Mouse (Mus musculus): Measurements from ENCODE around the gene Slc27a4. TPM values are rescaled to one million over a fixed set of nuclear protein-coding genes. Genes with fewer than 3 reads are reported as not detected.
A peak's percentile ranks its signal among the peaks of the same experiment; 100 is the strongest.
"Not testable (repeated sequence)": the region's sequence is repeated elsewhere in the genome, so short reads cannot be mapped to it uniquely, and the experiment has no call there.

The Slc27a4 gene
- total RNA-seq (2017): 6.4 and 8.6 TPM in 2 replicates

DNA sequence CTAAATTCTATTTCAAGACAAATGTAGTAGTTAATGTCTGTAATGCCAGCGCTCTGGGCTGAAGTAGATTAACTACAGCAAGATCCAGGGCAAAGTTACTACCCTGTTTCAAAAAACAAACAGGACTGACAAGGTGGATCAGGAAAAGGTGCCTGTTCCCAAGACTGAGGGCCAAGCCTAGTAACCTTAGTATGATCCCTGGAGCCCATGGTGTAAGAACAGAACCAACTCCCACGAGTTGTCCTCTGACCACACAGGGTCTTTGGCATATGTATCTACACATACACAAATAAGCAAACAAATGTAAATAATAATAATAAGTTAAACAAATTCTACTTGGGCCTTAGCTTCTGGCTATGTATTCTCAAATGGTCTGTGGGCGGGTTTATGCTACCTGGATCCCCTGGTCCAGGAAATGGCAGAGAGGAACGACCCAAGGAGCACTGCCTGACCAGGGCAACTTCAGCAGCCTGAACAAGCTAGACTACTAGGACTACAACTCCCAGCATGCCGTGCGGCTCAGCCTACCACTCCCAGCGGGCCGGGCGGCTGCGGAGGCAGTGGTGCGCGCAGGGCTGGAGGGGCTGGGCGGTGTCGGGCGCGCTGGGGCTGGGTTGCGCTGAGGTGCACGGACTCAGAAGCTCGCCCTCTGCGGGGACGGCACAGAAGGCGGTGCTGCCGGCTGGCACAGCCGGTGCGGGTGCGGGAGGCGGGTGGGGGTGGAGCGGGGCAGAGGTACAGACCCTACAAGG, at the start of gene Slc27a4:
Slc27a4 (plus strand) TSS at position 560 of the 752 bp plus-strand sequence.
- peak; percentile 97 to 99 for ATAC-seq (replicated peaks in 1 of 2; ENCODE audit: insufficient read depth in 1 of 2, low FRiP score in 2 of 2, low TSS enrichment in 1 of 2, low read depth in 1 of 2, poor library complexity in 2 of 2, severe bottlenecking in 2 of 2)

DNA sequence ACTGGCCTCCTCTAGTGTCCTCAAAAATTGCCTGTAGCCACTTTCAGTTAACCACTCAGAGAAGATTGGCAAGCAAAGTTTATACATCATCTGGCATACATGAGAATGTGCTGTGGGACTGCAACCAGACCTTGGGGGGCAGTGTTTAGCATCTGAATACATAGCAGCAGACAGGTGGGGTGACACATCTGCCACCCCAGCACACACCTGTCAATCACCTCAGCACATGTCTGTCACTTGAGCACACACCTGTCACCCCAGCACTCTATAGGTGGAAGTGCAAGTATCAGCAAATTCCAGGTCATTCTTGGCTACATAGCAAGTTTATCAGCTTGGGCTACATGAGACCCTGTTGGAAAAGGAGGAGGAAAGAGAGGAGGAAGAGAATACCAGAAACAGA, 46.7 kb upstream of the Slc27a4 start:
- ATAC-seq (replicated peaks in 1 of 2; ENCODE audit: insufficient read depth in 1 of 2, low FRiP score in 2 of 2, low TSS enrichment in 1 of 2, low read depth in 1 of 2, poor library complexity in 2 of 2, severe bottlenecking in 2 of 2): no peak

DNA sequence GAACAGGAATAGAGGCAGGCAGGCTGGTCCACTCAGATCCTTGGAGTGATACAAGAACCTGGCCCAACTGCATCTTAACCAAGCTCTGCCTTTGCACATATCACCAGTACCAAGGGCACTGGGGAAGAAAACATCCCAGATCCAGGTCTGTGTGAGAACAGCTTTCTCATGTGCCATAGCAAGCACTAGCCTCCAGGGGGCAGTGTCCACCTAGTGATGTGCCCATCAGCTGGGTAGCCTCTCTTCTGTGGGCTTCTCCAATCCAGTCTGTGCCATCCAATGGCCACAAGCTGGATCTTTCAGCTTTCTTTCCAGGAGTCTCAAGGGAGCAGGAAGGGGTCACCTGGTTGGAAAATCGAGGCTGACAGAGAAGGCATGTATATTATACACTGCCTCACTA, 37.6 kb upstream of the Slc27a4 start:
- peak; percentile 81 to 86 for ATAC-seq (replicated peaks in 1 of 2; ENCODE audit: insufficient read depth in 1 of 2, low FRiP score in 2 of 2, low TSS enrichment in 1 of 2, low read depth in 1 of 2, poor library complexity in 2 of 2, severe bottlenecking in 2 of 2)

DNA sequence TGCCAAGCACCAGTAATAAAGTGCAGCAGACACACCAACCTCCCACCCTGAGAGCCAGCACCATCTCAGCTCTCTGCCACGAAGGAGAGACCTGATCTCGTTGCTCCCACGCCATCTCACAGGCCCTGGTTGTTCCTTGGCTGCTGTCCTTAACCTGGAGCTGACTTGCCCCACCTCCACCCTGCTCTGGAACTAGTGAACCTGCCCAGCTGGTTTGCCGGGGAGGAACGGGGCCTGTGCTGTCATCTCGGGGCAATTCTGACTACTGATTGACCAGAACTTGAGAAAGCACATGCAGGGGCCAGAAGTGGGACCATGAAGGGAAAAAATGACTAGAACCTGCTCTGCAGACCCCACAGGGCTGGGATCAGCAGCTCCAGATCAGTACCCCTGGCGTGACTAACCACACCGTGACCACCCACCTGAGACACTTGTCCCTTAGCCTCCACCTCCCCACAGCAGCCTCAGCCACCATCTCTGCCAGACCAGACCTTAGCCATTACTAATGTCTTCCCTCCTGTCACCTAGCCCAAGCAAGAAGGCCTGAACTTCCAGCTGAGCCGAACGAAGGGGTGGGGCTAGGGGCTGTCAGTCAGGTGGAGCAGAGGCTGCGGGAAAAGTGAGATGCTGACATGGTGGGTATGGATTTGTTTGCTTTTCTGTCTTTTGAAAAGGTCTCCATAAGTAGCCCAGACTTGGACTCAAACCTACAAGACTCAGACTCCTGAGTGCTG, 34.3 kb upstream of the Slc27a4 start:
- no peak for ATAC-seq (replicated peaks in 1 of 2; ENCODE audit: insufficient read depth in 1 of 2, low FRiP score in 2 of 2, low TSS enrichment in 1 of 2, low read depth in 1 of 2, poor library complexity in 2 of 2, severe bottlenecking in 2 of 2)

DNA sequence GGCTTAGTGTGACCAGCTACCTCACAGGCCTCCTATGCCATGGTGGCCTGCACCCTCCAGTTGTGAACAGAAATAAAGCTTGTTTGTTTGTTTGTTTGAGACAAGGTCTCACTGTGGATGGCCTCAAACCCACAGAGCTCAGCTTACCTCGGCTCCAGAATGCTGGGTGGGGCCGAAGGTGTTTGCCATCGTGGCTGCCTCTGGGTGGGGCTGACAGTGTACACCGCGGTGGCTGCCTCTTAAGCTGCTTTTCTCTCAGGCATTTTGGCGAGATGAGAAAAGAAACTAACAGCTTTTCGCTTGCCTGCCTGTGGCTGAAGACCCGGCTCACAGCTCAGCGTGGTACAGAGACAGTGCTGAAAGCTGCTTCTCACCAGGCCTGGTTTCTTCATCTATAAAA, 33.5 kb upstream of the Slc27a4 start:
- no peak for ATAC-seq (replicated peaks in 1 of 2; ENCODE audit: insufficient read depth in 1 of 2, low FRiP score in 2 of 2, low TSS enrichment in 1 of 2, low read depth in 1 of 2, poor library complexity in 2 of 2, severe bottlenecking in 2 of 2)

DNA sequence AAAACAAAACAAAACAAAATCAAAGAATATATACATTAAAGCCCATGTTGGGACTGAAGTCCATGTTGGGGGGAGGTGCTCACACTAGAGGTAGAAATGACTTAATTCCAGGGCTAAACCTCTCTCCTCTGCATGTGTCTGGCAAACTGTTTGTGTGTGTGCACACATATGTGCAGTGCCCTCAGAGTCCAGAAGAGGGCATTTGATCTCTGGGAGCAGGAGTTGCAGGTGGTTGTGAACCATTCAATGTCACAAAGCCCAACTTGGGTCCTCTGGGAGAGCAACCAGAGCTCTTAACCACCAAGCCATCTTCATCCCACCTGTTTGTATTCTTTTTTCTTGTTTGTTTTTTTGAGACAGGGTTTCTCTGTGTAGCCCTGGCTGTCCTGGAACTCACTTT, 32.3 kb upstream of the Slc27a4 start:
- ATAC-seq (replicated peaks in 1 of 2; ENCODE audit: insufficient read depth in 1 of 2, low FRiP score in 2 of 2, low TSS enrichment in 1 of 2, low read depth in 1 of 2, poor library complexity in 2 of 2, severe bottlenecking in 2 of 2): no peak

DNA sequence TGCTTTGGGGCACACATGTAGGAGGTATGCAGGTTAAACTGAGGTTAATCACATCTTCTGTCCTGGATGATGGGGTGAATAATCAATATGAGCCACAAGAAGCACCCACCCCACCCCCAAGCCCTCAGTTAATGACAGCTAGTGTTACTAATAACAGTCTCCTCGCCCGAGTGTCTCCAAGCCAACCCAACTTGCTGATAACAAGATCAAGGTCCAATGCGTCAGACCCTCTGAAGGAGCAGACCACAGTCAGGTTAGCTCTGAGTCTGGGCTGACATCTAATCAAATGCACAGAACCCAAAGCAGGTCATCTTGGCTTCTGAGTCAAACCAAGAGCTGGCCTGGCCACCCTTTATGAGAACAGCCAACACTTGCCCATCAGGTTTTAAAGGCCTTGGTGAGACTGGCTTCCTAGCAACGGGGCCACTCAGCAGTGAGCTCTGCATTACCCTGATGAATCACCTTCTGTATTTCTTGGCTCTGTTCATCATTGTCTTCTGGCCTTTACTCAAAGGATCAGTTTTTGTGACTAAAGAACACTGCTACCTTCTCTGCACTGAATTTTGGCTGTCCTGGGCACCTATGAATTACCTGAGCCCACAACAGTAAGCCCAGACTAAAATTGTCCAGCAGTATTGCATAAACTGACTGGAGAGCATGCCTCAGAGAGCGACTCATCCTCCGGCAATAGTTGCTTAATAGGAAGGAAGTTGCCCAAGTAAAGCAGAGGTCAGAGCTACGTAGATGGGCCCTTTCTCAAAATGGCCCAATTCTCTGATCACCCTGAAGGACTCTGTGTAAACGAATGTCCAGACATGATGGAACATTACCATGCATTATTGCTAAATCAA, 30.6 kb upstream of the Slc27a4 start:
- ATAC-seq (replicated peaks in 1 of 2; ENCODE audit: insufficient read depth in 1 of 2, low FRiP score in 2 of 2, low TSS enrichment in 1 of 2, low read depth in 1 of 2, poor library complexity in 2 of 2, severe bottlenecking in 2 of 2): peak; percentile 62 to 67; a peak in 3 of 4 replicates

DNA sequence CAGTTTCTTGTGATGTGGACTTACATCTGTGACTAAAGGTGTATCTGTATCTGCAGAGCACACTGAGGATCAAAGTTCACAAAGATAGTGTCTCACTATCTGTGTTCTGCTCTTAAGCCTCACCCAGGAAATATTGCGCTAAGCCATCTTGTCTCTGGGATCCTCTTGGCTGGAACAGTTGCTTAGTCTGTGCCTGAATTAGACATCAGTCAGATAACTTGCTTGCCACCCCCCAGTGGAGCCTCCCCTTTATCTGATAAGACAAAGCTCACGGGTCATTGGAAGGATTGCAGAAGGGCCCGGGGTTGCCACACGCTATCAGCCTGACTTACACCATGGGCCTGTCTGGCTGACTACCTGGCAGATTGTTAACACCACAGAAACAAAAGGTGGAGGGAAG, 29.1 kb upstream of the Slc27a4 start:
- ATAC-seq (replicated peaks in 1 of 2; ENCODE audit: insufficient read depth in 1 of 2, low FRiP score in 2 of 2, low TSS enrichment in 1 of 2, low read depth in 1 of 2, poor library complexity in 2 of 2, severe bottlenecking in 2 of 2): peak in 1 of 2 experiments; percentile 29; a peak in 1 of 4 replicates

DNA sequence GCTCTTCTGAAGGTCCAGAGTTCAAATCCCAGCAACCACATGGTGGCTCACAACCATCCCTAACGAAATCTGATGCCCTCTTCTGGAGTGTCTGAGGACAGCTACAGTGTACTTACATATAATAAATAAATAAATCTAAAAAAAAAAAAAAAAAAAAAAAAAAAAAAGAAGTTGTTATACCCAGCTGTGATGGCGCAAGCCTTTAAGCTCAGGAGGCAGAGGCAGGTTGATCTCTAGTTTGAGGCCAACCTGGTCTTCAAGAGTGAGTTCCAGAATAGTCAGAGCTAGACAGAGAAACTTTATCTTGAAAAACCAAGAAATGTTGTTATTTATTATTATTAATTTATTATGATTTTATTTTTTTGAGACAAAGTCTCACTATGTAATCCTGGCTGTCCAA, 21.2 kb upstream of the Slc27a4 start:
- not testable (repeated sequence) for ATAC-seq (replicated peaks in 1 of 2; ENCODE audit: insufficient read depth in 1 of 2, low FRiP score in 2 of 2, low TSS enrichment in 1 of 2, low read depth in 1 of 2, poor library complexity in 2 of 2, severe bottlenecking in 2 of 2)

DNA sequence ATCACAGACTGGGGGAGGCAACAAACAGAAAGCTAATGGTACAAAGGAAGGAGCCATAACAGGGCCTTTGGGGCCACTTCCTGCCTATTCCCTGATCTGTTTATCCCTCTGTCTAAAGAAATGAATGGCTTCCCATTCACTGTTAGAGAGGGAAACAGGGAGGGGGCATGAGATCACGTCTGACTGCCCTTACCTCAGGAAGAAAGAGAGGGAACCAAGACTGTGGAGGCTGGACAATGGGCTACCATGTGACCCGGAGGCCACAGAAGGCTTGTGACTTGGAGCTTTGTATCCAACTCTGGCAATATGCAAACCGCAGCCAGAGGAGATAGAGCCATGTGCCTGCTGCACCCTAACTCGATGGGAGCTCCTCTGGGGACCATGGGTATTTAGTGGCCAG, 18.1 kb upstream of the Slc27a4 start:
- ATAC-seq (replicated peaks in 1 of 2; ENCODE audit: insufficient read depth in 1 of 2, low FRiP score in 2 of 2, low TSS enrichment in 1 of 2, low read depth in 1 of 2, poor library complexity in 2 of 2, severe bottlenecking in 2 of 2): no peak

DNA sequence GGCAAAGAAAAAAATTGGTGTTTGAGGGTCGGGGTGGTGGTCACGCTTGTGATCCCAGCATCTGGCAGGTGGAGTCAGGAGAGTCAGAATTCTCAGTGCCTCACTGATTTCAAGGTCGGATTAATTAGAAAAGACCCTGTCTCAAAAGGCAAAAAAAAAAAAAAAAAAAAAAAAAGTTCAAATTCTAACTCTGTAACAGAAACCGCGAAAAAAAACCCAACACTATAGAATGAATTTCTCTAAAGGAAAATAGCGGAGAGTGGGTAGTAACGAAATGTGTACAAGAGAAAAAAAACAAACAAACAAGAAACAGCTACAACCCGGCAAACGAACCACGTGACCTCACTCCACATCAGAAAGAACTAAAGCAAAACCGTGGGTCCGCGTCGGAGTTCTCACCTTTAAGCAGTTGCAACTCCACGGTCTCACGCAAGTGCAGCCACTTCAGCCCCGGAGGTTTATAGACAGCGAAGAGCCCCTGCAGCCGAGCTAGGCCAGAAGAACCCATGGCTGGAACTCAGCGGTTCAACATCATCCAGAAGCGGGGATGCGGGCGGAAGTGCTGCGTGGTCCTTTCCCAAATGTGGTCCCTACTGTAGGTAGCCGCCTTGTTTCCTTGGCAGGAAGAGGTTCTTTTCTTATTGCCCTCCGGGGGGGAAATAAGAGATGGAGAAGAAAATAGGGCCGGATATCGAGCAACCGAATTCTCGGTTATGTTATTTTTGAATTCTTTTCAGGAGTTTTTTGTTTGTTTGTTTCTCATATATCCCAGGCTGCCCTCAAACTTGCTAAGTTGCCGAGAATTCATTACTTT, 15.1 kb upstream of the Slc27a4 start, which contains the start of gene Coq4:
Coq4 (plus strand) TSS at position 390 of the 814 bp plus-strand sequence.
- peak; percentile 88 to 89 for ATAC-seq (replicated peaks in 1 of 2; ENCODE audit: insufficient read depth in 1 of 2, low FRiP score in 2 of 2, low TSS enrichment in 1 of 2, low read depth in 1 of 2, poor library complexity in 2 of 2, severe bottlenecking in 2 of 2)

DNA sequence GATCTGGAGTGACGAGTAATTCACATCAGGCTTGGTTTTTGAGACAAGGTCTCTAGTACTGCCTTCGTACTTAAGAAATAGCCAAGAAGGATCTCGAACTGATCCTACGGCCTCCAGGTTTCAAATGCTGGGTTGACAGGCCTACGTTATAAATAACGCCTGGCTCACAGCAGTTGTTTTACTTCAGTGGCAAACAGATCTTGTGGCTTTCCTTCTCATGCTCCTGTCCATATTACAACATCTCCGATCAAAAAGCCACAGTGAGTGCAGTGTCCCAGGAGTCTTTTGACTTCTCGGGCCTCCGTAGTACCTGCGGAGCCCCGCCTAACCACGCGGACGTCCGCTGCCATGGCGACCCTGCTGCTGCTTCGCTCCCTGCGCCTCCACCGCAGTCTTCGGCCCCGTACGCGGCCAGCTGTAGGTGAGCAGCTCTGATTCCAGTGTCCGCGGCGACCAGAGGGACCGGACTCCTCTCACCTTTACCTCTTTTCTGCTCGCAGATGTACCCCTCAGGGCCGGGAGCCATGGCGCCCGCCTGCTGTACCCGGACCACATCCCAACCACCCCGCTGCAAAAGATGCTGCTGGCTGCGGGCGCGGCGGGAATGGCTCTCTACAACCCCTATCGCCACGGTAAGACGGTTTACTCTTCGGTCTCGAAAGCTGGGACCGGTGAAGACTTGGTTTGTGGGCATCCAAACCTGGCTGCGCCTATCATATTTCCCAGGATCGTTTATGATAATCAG, 14.3 kb upstream of the Slc27a4 start, which contains the start of gene Trub2:
Trub2 (minus strand) TSS at position 566 of the 745 bp plus-strand sequence.
- ATAC-seq (replicated peaks in 1 of 2; ENCODE audit: insufficient read depth in 1 of 2, low FRiP score in 2 of 2, low TSS enrichment in 1 of 2, low read depth in 1 of 2, poor library complexity in 2 of 2, severe bottlenecking in 2 of 2): peak; percentile 84 to 88

DNA sequence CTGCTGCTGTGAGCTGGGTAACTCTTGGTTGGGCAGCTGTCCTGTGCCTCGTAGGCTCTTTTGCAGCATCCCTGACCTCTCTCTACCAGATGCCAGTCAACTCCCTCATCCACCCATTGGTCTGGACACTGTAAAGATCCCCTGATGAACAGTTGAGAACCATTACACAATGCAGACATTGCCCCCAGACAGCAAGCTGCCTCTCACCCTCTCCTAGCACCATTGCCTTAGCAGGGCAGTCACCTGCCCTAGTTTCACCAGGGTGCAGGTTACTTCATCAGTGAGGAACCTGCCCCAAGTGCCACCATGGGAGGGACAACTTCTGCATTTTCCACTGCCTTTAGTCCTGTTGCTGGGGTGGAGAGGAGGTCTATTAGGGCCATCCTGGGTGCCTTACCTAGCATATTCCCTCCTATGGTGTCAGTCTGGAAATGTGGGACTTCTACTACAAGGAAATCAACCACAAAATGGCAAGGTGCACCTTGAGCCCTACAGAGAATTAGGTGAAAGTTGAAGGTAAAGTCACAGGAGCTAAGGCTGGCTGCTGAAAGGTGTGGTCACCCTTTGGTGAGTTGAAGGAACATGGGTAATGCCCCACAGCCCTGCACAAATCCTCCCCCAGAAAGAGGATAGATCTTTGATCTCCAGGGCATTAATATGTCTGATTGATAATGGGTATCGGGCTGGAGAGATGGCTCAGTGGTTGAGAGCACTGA, 9.5 kb upstream of the Slc27a4 start:
- ATAC-seq (replicated peaks in 1 of 2; ENCODE audit: insufficient read depth in 1 of 2, low FRiP score in 2 of 2, low TSS enrichment in 1 of 2, low read depth in 1 of 2, poor library complexity in 2 of 2, severe bottlenecking in 2 of 2): peak in 1 of 2 experiments; percentile 41; a peak in 1 of 4 replicates

DNA sequence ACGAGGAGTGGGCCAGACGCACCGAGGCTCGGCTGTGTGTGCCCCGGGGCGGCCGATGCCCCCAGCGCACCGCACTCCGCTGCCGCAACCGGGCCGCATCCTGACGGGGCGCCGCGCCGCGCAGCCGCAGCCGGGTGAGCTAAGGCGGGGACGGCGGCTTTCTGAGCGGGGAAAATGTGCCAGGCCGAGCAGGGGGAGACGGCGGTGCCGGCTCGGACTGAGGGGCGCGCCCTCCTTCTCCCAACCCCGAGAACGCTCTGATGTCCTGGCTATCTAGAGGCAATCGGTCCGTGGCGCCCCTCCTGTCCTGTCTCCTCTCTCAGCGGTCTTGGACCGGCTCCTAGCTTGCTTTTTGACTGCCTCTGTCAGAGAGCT, 380 bp downstream of the Slc27a4 start:
- 0 out of 4 replicates have a peak, but pooled peaks of 1 of the 2 experiments have one; percentile 3 for ATAC-seq (replicated peaks in 1 of 2; ENCODE audit: insufficient read depth in 1 of 2, low FRiP score in 2 of 2, low TSS enrichment in 1 of 2, low read depth in 1 of 2, poor library complexity in 2 of 2, severe bottlenecking in 2 of 2)

DNA sequence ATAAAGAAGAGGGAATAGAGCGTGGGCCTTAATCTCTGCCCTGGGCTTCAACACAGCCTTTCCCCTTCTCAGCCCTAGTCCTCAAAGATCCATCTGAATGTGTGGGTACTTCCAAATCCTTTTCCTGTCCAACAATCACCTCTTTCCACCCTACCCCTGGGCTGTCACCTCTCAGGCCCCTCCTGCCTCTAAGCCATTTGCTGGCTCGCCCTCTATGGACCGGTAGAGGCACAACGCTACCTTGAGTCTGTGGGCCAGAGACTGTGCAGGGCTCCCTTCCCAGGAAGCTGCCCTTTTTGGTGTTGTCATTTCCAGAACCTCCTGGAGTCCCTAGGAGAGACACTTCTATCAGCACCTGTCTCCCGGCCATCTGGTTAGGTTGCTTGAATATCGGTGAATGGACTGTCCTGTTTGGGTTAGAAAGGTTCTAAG, 982 bp downstream of the Slc27a4 start:
- peak; percentile 51 to 77 for ATAC-seq (replicated peaks in 1 of 2; ENCODE audit: insufficient read depth in 1 of 2, low FRiP score in 2 of 2, low TSS enrichment in 1 of 2, low read depth in 1 of 2, poor library complexity in 2 of 2, severe bottlenecking in 2 of 2)

Data from hematopoietic stem cell, adult 5-6 weeks (primary cell).